Mouse (Mus musculus) midbrain, embryonic 12.5 days (tissue): ENCODE results near the gene Ssxb5. TPM values are rescaled to one million over a fixed set of nuclear protein-coding genes. Genes with fewer than 3 reads are reported as not detected.
"Not testable (repeated sequence)": the region's sequence is repeated elsewhere in the genome, so short reads cannot be mapped to it uniquely, and the experiment has no call there.

Experiments used
- ATAC-seq: fragments of 200-750 bp; cut with Nextera tagmentation; 2 replicates; pipeline ENCODE4 v1.8.0; 2017; ENCODE audit warnings: low read depth, moderate TSS enrichment, moderate library complexity; ENCODE audit not compliant: low FRiP score
- H3K27ac ChIP-seq: fragments of 300-500 bp; sonication (generic); replicated peaks from 2 replicates; pipeline ENCODE4 v1.5.1; 2016; ENCODE audit warnings: mild to moderate bottlenecking
- H3K27me3 ChIP-seq: fragments of 300-500 bp; sonication (generic); 2 replicates; pipeline ENCODE4 v1.6.1; 2016; ENCODE audit warnings: mild to moderate bottlenecking
- H3K36me3 ChIP-seq: fragments of 300-500 bp; sonication (generic); 2 replicates; pipeline ENCODE4 v1.6.1; 2016
- H3K4me1 ChIP-seq: fragments of 300-500 bp; sonication (generic); 2 replicates; pipeline ENCODE4 v1.6.1; 2016
- H3K4me2 ChIP-seq: fragments of 300-500 bp; sonication (generic); replicated peaks from 2 replicates; pipeline ENCODE4 v1.6.1; 2016; ENCODE audit warnings: mild to moderate bottlenecking, moderate library complexity
- H3K4me3 ChIP-seq: fragments of 300-500 bp; sonication (generic); 2 replicates; pipeline ENCODE4 v1.5.1; 2016; ENCODE audit warnings: mild to moderate bottlenecking
- H3K9ac ChIP-seq: fragments of 300-500 bp; sonication (generic); replicated peaks from 2 replicates; pipeline ENCODE4 v1.6.1; 2016; ENCODE audit warnings: mild to moderate bottlenecking, moderate library complexity
- H3K9me3 ChIP-seq: fragments of 300-500 bp; sonication (generic); 2 replicates; pipeline ENCODE4 v1.6.1; 2016; ENCODE audit warnings: mild to moderate bottlenecking
- WGBS: fragments of 180-500 bp; shearing (Covaris S2); methylation state at CpG from one replicate; pipeline ENCODE4 v1.1.7; 2016; 5-methylcytosine and 5-hydroxymethylcytosine counted together
- polyA plus RNA-seq: library from polyadenylated mRNA; unstranded; fragments of >200 nt; fragmentation: Nextera tagmentation; extraction: Ambion mirVana; gene quantifications from 2 replicates; pipeline ENCODE4 v1.2.1, GENCODE M21; 2016

Gene Ssxb5
- polyA plus RNA-seq: not detected in 2 replicates

DNA sequence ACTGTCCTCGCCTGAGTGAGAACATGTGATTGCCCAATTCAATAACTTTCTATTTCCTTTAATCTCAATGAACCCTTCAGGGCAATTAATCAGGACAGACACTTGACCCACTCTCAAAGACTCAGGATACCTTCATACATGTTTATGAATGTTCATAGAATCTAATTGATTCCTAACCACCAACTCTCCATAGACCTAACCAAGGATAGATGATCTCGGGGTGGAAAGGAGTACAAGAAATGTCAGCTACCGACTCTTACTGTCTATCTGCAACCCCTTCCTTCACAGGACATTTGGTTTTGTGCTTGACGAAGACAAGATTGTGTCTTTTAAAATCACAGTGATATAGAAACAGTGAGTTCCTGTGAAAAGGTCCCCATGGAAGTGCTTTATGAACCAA, at the start of gene Ssxb5:
Ssxb5 (plus strand) TSS at position 301 of the 400 bp plus-strand sequence.
- not testable (repeated sequence) for H3K9me3 ChIP-seq, H3K4me3 ChIP-seq, H3K27me3 ChIP-seq, H3K27ac ChIP-seq, H3K4me1 ChIP-seq, ATAC-seq, H3K36me3 ChIP-seq, H3K9ac ChIP-seq, H3K4me2 ChIP-seq
- WGBS: 76% methylated on average over 4 of the region's 4 CpGs

- H3K27me3 ChIP-seq: no peaks in the 10 kb centered on the region
- H3K9ac ChIP-seq: no peak overlapping the region
- ATAC-seq: no peak
- H3K4me2 ChIP-seq: no peak overlapping the region
- no peak overlapping the region for H3K4me3 ChIP-seq
- H3K4me1 ChIP-seq: no peaks in the 10 kb centered on the region
- no peaks in the 10 kb centered on the region for H3K36me3 ChIP-seq
- no peak overlapping the region for H3K27ac ChIP-seq
- H3K9me3 ChIP-seq: no peaks in the 10 kb centered on the region
Observed at GRCm38 (mm10) chrX:8832043-8832442, 28.6 kb downstream of the Ssxb5 start.

DNA sequence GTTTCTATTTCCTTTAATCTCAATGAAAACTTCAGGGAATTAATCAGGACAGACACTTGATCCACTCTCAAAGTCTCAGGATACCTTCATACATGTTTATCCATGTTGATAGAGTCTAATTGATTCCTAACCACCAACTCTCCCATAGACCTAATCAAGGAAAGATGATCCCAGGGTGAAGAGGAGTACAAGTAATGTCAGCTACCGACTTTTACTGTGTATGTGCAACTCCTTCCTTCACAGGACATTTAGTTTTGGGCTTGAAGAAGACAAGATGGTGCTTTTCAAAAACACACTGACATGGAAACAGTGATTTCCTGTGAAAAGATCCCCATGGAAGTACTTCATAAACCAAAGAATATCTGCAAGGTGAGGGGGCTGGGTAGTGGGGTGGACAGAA, 40.2 kb downstream of the Ssxb5 start, which contains the start of gene Gm6592:
Gm6592 (plus strand) TSS at position 301 of the 400 bp plus-strand sequence.
- Histone ChIP-seq H3K27me3 (no peaks in the 10 kb centered on the region), H3K4me2 (no peak within 1 kb of the TSS), H3K9me3 (no peaks in the 10 kb centered on the region), H3K4me1 (no peaks in the 10 kb centered on the region), H3K4me3 (no peak within 1 kb of the TSS), H3K9ac (no peak within 1 kb of the TSS), H3K27ac (no peak within 1 kb of the TSS), H3K36me3 (no peaks in the 10 kb centered on the region)
- 70% methylated on average over 1 of the region's 1 CpGs for WGBS
- no peak for ATAC-seq

DNA sequence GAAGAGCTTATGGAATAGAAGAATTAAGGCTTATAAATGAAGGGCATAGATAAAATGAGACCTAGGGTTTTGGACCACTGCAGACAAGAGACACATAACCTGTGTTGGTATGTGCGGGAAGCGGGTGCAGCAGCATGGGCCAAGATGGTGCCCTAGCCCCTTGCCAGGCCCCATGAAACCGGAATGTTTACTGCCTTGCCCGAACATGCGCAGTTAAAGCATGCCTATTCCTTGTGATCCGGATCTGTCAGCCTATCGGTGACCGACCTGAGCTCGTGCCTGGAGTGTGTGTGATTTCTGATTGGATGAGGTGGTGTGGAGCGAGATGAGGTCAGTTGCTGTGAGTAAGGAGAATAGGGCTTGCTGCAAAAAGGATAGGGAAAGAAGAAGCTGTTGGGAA, 49.0 kb downstream of the Ssxb5 start:
- Histone ChIP-seq H3K27ac (no peak overlapping the region), H3K4me2 (no peak overlapping the region), H3K36me3 (no peaks in the 10 kb centered on the region), H3K9ac (no peak overlapping the region), H3K4me1 (no peaks in the 10 kb centered on the region), H3K27me3 (no peaks in the 10 kb centered on the region), H3K4me3 (no peak overlapping the region), H3K9me3 (no peaks in the 10 kb centered on the region)
- WGBS: 92% methylated on average over 10 of the region's 10 CpGs
- no peak for ATAC-seq

Other genes starting within 250 kb of the Ssxb5 start
- not detected in 2 replicates for gene Ssxb3, start 211.9 kb upstream of the Ssxb5 start, polyA plus RNA-seq
- gene Ssxb8, start 112.8 kb upstream of the Ssxb5 start, polyA plus RNA-seq: not detected in 2 replicates
- not detected in 2 replicates for gene Ssx9, start 55.3 kb upstream of the Ssxb5 start, polyA plus RNA-seq
- not detected in 2 replicates for gene Gm6592, start 40.3 kb downstream of the Ssxb5 start, polyA plus RNA-seq
- gene Gm5751, start 70.6 kb downstream of the Ssxb5 start, polyA plus RNA-seq: not detected in 2 replicates
- gene B630019K06Rik, start 88.7 kb downstream of the Ssxb5 start, polyA plus RNA-seq: 15.8 and 16.5 TPM in 2 replicates
- gene Fthl17b, start 159.3 kb downstream of the Ssxb5 start, polyA plus RNA-seq: not detected in 2 replicates
- gene Fthl17c, start 172.9 kb downstream of the Ssxb5 start, polyA plus RNA-seq: not detected in 2 replicates
- not detected in 2 replicates for gene Fthl17d, start 183.1 kb downstream of the Ssxb5 start, polyA plus RNA-seq
- gene Fthl17e, start 229.8 kb downstream of the Ssxb5 start, polyA plus RNA-seq: not detected in 2 replicates